Mouse (Mus musculus) monocyte, adult 2 months (primary cell): ENCODE results near the gene Hsd17b1.

Source experiments
- DNase-seq, 2 experiments: peaks; one replicate each; pipeline ENCODE4 v3.0.0; 2022; ENCODE audit warnings: low spot score in 2 of 2, low read depth in 1 of 2

Gene Hsd17b1

DNA sequence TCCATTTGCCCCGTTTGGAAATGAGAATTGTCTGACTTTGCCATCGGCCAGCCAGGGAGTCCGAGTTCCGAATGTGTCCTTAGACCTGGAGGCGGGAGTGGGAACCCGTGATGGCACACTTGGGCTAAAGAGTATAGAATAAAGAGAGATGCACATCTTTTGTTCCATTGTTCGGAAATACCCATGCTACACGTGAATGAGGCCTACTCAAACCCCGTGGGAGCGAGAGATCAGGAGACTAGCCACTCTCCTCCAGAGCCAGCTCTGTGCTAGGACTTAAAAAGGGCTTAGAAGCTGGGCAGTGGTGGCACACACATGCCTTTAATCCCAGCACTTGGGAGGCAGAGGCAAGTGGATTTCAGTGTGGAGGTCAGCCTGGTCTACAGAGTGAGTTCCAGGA is 18.7 kb upstream of the Hsd17b1 start:
- no peak for DNase-seq

DNA sequence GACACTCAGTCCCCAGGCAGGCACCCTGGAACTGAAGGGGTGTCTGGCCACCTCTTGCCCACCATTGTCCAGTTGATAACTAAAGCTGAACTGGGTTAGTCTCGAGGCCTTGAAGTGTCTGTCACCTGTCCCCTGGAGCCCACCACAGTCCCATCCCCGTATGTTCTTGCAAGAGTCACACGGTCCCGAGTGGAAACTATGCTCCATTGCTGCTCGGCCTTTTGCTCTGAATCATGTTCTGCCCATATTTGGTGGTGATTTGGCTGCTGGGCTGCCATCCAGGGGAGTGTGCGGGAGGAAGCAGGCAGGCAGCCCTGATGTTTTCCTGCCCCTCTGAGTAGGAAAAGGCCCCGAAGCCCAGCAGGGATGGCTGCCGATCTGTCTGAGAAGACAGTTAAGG is 18.1 kb upstream of the Hsd17b1 start:
- no peak for DNase-seq

DNA sequence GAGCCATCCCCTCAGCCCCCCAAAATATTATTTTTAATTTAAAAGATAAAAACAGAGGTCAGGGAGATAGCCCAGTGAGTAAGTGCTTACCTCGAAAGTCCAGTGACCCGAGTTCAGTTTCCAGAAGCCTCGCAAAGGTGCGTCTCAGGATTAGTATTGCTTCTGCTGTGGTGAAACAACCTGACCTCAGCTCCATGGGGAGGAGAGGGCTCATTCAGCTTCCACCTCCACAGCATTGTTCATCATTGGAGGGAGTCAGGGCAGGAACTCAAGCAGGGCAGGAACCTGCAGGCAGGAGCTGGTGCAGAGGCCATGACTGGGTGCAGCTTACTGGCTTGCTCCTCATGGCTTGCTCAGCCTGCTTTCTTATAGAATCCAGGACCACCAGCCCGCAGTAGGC is 17.2 kb upstream of the Hsd17b1 start:
- no peak for DNase-seq

DNA sequence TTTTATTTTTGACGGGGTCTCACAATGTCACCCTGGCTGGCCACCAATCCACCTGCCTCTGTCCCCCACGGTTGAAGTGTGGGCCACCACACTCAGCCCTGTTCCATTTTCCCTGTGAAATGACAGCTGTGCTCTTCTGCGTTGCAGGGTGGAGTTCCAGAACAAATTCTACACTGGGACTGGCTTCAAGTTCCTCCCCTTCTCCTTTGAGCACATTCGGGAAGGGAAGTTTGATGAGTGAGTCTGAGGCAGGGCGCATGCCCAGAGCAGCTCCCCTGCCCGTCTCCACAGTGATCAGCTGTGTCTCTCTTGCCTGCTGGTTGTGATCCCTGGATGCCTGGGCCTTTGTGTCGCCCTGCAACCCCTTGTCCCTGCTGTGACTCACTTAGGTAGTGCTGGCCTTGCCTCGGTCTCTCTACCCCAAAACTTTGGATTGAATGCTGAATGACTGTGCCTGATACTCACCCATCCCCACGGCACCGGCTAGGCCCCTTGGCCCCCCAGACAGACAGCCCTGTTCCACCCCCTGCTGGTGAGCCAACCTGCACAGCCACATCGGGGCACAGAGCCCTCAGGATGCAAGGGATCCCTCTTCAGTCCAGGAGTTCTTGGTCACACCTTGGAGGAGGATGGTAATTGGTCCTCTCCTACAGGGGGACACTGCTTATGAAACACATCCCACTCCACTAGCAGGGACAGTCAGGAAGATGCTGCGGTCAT is 15.9 kb upstream of the Hsd17b1 start:
- peak in 1 of 2 experiments; percentile 31 for DNase-seq

DNA sequence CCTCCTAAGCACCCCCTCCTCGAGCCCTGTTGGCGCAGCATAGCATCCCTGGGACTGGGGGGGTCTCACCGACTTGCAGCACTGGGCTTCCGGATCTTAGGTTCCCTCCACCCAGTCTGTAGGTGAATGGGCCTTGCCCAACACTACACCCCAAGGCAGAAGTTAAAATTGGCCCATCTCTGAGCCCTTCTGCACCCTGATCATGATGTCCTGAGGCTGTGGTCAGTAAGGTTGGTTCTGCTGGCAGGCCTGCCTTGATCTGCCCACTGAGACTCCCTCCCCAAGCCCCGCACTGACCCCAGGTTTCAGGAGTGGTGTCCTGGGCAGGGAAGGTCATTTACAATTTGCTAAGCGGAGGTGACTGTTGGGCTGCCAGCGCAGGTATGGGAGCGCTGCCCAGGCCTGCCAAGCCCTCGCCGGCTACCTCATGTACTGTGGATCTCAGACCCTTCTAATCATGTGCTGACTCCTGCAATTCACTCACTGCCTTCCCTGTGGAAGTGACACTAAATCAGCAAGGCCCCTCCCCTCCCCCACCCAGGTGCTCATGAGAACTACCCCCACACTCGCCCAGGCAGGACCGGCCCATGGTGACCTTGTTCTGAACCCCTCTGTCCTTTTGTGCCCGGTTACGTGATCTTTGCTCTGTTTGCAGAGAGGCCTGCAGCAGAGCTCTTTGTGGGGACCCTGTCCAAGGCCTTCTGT is 15.1 kb upstream of the Hsd17b1 start:
- no peak for DNase-seq

DNA sequence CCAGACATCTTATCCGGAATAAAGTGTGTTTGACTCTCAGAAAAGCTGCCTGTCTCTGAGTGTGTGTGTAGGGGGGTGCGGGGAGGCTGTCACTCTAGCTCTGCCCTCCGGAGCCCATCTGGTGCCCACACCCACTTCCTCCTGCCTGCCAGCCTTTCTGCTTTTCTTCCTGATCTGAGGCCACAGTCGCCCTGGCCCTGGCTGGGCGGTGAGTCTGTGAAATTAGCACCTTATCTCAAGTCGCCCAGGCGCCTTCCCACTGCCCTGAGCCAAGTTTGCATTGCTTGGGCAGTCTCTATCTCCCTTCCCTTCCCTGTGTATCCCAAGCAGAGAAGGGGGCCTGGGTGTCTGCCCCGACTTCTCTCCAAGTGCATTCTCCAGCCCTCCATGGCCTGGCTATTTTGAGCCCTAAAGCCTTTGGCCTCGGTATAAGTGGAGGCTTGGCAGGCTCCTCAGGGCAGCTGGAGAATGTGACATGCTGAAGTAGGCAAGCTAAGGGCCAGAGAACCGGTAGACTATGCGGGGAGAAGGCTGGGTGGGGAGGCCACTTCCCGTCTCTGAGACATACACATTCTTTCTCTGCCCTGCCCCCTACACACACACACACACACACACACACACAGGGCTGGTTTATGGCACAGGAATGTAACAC is 14.4 kb upstream of the Hsd17b1 start:
- peak in 1 of 2 experiments; percentile 31 for DNase-seq

DNA sequence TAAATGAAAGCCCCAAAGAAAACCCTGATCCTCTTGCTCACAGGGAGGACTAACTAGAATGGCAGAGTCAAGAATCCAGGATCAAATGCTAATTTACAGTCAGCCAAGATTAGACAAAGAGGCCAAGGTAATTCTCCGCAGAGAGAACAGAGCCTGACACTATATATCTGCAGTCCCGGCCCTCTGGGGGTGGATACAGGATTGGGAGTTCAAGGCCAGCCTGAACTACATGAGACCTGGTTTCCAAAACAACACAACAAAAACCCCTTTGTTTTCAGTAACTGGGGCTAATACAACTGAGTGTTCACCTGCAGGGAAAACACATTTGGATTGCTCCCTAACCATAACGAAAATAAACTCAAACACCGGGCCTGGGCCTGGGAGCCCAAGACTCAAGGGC is 13.7 kb upstream of the Hsd17b1 start:
- DNase-seq: no peak

- no peak for DNase-seq
Observed at GRCm38 (mm10) chr11:101065002-101065401, 13.2 kb upstream of the Hsd17b1 start.

- peak in 1 of 2 experiments; percentile 67 for DNase-seq
Observed at GRCm38 (mm10) chr11:101066549-101067412, 11.4 kb upstream of the Hsd17b1 start.

DNA sequence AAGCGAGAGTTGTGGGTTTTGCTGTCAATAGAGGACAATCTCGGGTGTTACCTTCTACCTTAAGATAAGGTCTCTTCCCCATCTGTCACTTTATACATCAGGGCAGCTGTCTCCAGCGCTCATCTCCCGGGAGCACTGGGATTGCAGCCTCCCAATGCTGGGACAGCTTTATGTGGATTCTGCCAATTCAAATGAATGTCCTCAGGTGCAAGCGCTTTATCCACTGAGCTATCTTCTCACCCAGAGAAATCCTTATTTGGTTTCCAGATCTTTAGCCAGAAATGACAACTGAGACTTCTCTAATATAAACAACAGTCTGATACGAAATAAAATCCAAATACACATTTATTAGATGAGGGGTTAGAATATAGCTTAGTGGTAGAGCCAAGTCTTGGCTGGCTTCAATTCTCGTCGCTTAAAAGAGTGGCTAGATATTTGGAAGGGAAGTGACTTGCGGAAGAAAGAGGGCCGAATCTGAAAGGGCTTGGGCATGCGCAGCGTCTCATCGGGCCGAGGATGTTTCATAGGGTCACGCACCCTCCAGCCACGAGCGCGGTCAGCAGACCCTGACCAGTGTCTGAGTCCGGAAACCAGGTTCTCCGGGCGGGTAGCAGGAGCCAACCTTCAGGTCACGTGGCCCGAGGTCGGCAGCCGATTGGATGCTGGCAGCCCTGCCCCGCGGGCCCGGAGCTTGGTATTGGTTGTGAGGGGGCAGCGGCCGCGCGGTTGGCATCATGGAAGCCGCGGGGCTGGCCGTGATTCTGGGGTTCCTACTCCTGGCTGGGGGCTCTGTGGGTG is 8.6 kb upstream of the Hsd17b1 start, which contains the start of gene Naglu:
TSS of gene Naglu (plus strand) at position 622 of the 798 bp plus-strand sequence.
- DNase-seq: peak; percentile 78 to 90

DNA sequence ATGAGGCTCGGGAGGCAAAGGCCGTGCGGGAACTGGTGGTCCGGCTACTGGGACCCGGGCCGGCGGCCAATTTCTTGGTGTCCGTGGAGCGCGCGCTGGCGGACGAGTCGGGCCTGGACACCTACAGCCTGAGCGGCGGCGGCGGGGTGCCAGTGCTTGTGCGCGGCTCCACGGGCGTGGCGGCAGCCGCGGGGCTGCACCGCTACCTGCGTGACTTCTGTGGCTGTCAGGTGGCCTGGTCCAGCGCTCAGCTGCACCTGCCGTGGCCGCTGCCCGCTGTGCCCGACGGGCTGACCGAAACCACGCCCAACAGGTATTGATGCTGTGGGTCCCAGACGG is 8.1 kb upstream of the Hsd17b1 start:
- DNase-seq: no peak

DNA sequence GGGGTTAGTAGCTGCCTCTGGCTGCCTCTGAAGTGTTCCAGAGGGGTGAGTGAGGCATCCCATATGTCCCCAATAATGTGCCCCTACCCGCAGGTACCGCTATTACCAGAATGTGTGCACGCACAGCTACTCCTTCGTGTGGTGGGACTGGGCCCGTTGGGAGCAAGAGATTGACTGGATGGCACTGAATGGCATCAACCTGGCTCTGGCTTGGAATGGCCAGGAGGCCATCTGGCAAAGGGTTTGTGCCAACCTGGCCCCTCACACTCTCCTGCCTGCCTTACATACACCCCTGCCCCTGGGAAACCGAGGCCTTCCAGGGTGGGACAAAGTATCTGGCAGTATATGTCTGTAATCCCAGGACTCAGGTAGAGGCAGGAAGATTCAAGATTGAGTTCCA is 7.2 kb upstream of the Hsd17b1 start:
- DNase-seq: no peak

- DNase-seq: no peak
Observed at GRCm38 (mm10) chr11:101071810-101072428, 6.3 kb upstream of the Hsd17b1 start.

DNA sequence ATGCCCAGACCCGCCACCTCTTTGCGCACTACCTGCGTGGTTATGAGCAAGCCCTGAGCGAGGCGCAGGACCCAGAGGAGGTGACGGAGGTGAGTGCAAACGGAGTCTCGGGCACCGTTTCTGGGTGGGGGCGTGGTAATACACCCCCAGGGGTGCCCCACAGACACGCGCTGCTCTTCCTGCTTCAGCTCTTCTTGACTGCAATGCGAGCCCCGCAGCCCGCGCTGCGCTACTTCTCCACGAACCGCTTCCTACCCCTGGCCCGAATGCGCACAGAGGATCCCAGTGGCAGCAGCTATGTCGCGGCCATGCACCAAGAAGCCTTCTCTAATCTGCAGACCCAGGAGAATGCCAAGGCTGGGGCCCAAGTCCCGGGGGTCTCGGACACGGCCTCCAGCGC is 1.5 kb downstream of the Hsd17b1 start:
- DNase-seq: no peak

GRCm38 (mm10) chr11:101080421-101080820 is 2.2 kb downstream of the Hsd17b1 start:
- no peak for DNase-seq

- DNase-seq: no peak
Observed at GRCm38 (mm10) chr11:101081659-101082058, 3.4 kb downstream of the Hsd17b1 start.

- peak; percentile 52 to 70 for DNase-seq
Observed at GRCm38 (mm10) chr11:101082208-101083082, 4.2 kb downstream of the Hsd17b1 start, which contains the start of gene Coasy. TSS of gene Coasy (plus strand) at chr11:101082565.

GRCm38 (mm10) chr11:101083083-101083697 is 5.0 kb downstream of the Hsd17b1 start:
- DNase-seq: no peak

DNA sequence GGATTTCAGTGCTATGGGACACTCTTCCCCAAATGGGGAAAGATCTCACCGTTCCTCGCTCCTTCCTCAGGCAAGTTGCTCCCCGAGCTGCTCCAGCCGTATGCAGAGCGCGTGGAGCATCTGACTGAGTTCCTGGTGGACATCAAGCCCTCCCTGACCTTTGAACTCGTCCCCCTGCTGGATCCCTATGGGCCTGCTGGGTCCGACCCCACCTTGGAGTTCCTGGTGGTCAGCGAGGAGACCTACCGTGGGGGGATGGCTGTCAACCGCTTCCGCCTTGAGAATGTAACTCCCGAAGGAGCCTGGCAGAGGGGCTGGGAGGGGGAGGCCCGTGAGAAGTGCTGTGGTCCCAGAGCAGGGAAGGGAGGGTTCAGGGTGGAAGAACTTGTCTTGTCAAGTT is 6.0 kb downstream of the Hsd17b1 start:
- DNase-seq: no peak
